Mouse (Mus musculus): ENCODE measurements at regions not wholly inside any gene's neighbourhood (a gene's known extent, or its start where the extent isn't known, plus 50 kb on each side); places are given as distances from the start of the nearest gene placed in this dataset.

GRCm38 (mm10) chr3:38397615-38397956 lies 87.1 kb downstream of the Ankrd50 start:
- intact Hi-C loops (cut with DNase I), result no loop called here

DNA sequence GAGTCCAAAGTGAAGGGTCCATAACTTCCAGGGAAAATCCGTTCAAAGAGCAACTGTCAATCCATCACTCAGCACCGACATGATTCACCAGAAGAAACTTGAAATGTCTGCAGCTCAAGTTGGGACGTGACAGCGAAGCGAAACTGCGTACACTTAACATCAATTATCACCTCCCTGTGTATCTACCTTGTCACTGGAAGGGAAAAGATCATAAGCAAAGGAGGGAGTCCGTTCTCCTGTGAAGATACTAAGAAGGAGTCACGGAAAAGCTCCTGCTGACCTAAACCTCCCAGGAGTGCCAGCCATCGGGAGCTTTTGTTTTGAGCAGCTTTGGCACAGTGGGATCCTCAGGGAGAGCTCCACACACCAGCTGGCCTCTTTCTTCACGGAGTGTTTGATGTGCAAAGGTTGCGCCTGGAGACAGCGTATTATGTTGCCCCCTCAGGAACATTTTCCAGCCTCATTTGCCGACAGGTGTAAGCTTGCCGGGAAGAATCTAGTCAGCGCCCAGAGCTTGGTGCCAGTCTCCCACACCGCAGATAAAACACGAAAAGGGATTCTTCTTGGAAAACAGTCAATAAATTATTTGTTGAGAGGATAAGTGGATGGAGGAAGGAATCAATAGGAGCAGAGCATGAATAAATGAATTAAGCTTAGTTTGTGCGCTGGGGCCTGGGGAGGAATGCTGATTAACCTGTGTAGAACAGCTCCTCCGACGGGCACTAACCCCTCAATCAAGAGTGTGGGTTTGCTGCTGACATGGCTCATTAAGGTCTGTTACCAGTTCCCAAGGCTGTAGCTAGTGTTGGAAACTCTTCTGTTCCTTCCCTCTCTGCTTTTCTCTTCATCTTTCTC lies 87.7 kb downstream of the Ankrd50 start:
- intact Hi-C loops (cut with DNase I), result no loop called here

- intact Hi-C loops (cut with DNase I), result no loop called here
These were observed 90.3 kb downstream of the Ankrd50 start for GRCm38 (mm10) chr3:38394308-38394707.

DNA sequence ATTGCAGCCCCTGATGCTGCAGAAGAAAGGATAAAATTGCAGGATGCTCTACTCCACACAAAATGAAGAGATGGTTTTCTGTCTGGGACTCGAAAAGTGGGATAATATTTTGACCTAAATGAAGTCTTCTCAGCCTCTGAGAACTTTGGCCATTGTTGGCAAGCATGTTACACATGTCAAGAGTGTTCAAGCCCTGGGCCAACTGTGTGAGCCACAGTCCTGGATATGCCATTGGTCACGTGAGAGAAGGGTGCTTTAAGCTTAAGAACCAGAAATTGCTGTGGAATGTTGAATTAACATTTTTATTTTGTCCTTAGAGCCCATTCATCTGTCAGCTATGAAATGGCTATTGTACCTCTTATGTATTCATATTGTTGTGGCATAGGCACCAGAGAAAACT lies 95.0 kb downstream of the Ankrd50 start:
- intact Hi-C loops (cut with DNase I), result no loop called here

DNA sequence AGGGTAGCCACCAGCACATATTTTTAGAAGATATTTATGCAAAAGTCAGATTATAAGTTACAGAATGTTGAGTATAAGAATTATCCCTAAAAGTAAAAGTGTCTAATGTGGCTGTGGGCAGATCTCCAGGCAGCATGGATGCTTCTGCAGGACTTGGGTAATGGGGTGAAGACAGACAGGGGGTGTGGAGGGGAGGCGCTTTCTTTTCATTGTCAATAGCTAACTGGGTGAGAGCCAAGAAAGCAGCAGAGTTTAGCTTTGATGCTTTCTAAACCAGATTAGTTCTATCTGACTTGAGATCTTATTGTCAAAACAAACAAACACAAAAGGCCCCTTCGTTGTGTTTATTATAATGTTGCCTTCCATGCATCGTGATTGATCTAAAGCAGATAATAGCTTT lies 95.7 kb downstream of the Ankrd50 start:
- intact Hi-C loops (cut with DNase I), result no loop called here

- intact Hi-C loops (cut with DNase I), result no loop called here
These were observed 101.9 kb downstream of the Ankrd50 start for GRCm38 (mm10) chr3:38382743-38383142.

DNA sequence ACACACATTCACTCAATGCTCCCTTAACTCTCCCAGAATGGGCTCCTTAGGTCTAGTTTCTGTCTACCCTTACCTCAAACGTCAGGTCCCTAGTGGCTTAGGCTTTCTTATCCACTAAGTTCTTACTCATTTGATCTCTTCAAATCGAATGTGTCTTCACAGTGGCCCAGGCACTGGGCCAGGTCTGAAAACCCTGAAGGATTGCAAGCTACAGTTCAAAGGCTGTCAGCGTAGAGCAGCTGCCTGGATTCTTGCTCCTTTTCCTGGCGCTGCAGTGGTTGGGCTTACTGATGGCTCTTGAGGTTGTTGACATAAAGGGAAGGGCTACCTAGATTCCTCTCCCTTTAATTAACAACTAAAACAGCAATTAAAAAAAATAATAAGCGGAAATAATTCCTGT lies 103.0 kb downstream of the Ankrd50 start:
- intact Hi-C loops (cut with DNase I), result no loop called here

DNA sequence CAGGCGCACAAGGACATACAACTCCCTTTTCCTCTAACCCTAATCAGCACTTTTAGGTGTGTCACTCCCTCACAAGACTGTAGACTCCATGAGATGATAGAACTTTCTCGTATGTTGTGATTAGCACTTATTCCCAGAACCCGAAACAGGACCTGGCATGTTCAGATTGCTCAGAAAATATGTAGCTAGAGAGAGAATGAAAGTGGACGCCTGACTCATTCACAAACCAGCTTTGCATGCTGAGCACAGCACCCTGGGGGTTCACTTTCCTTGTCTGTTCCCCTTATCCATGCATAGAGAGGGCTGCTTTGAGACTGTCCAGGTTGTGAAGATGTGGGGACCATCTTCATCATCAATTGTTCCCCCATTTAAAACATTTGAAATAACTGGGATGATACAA lies 111.0 kb downstream of the Ankrd50 start:
- intact Hi-C loops (cut with DNase I), result no loop called here

DNA sequence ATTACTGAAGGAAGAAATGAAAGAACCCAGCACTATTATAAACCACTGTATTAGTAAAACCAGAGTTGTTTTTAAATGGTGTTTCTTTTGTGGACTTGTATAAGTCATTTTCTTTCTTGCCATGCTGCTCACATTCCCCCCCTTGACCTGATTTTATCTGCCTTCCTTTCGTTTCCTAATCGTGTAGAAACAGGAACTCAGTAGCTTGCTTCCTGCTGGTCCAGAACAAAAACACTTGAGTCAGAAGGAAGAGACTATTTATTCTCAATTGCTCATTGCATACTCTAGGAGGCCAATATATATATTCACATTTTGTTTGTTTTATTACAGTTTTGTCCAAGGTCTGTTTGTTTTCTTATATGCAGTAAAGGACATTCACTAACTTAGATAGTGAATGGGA lies 112.9 kb downstream of the Ankrd50 start:
- intact Hi-C loops (cut with DNase I), result no loop called here

DNA sequence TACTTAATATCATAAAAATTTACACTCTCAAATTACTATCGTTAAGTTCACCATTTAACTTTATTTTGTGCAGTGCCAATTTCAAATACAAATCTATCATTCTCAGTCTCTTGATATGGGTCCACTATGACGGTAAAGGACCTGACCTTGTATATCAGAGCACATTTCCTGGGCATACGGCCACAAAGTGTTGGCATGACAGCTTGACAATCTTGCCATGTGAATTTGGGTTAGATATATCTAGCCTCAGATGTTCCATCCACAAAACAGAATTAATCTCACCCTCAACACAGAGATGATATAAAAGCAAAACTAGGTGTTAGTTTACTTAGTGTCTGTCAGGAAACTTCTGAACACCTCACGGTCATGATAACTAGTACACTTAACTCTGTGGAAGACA lies 120.8 kb downstream of the Ankrd50 start:
- intact Hi-C loops (cut with DNase I), result no loop called here

DNA sequence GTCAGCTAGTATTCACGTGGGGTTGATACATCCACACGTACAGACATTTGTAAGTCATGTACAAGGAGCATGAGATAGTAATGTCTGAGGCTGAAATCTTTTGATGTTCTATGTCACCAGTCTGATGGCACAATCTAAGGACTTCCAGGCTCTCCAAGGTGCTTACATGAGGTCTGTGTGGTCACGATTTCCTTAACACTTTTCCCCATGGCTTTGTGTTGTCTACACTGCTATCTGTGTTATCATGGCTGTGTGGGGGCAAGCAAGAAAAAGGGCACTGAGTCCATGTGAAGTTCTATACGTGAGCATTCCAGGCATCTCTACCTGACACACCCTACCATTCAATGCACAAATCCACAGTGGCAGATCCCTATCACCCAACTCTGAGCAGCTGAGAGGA lies 123.2 kb downstream of the Ankrd50 start:
- intact Hi-C loops (cut with DNase I), result no loop called here

- intact Hi-C loops (cut with DNase I), result no loop called here
These were observed 123.7 kb downstream of the Ankrd50 start for GRCm38 (mm10) chr3:38360974-38361373.

- intact Hi-C loops (cut with DNase I), result no loop called here
These were observed 124.2 kb downstream of the Ankrd50 start for GRCm38 (mm10) chr3:38360421-38360921.

DNA sequence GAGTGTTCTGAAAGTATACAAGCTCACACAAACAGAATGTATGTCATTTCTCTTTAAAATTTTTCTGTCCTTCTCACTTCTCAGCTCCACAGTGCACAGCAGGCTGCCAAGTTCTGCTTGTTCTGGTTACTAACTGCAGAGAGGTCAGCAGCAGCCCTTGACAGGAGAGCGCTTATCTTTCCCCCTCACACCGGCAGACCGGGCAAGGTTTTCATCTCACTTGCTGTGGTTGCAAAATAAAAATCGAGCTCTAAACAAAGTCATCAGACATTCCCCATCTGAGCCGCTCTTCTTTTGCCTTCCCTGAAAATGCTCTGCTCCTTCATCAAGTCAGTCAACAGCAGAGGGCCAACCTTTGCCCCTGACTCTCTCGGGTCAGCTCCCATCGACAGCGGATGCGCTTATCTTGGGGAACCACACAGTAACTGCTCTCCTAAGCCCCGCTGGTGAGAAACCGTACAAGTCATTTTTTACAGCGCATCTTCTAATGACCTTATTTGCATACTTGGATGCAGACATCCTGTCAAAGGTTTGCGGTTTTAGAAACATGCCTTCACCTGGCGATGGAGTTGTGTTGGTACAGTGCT lies 126.6 kb downstream of the Ankrd50 start:
- intact Hi-C loops (cut with DNase I), result no loop called here

- intact Hi-C loops (cut with DNase I), result no loop called here
These were observed 140.4 kb downstream of the Ankrd50 start for GRCm38 (mm10) chr3:38344283-38344682.

- intact Hi-C loops (cut with DNase I), result no loop called here
These were observed 143.0 kb downstream of the Ankrd50 start for GRCm38 (mm10) chr3:38341666-38342065.

- intact Hi-C loops (cut with DNase I), result no loop called here
These were observed 151.2 kb downstream of the Ankrd50 start for GRCm38 (mm10) chr3:38333321-38333910.

GRCm38 (mm10) chr3:38331169-38331568 lies 153.5 kb downstream of the Ankrd50 start:
- intact Hi-C loops (cut with DNase I), result no loop called here

DNA sequence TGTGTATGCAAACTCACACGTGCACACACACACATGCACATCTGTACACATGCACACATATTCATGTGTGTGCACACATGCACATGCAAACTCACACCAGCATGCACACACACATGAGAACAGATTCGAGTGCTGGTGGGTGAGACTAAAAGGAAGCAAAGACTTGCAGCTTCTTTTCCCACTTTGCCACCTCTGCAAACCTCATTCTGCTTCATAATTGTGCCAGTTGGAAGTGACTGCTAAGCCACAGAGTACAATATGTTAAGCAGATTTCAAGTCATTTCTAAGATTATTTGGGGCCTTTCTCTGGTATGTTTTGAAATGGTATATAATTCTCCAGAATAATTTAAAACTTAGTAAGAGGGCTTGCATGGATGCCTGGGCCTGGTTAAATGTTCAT lies 157.4 kb downstream of the Ankrd50 start:
- intact Hi-C loops (cut with DNase I), result no loop called here

DNA sequence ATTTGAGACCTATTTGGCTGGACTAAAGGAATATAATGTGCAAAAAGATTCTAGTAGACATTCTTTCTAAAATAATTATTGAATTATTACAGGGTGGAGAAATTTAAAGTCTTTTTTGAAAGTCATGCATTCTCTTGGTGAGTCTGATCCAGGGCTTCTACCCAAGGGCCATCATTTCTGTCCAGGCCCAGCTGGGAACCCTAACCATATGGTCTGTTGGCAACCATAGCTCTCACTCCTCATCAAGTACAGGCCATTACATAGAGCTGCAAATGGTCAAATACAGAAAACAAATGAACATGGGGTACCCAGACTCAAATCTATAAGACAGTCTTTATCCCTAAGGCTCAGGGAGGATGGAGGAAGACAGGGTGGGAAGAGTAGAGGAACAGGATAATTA lies 158.4 kb downstream of the Ankrd50 start:
- intact Hi-C loops (cut with DNase I), result no loop called here

- intact Hi-C loops (cut with DNase I), result no loop called here
These were observed 160.0 kb downstream of the Ankrd50 start for GRCm38 (mm10) chr3:38324663-38325062.

GRCm38 (mm10) chr3:38322426-38322825 lies 162.2 kb downstream of the Ankrd50 start:
- intact Hi-C loops (cut with DNase I), result no loop called here

DNA sequence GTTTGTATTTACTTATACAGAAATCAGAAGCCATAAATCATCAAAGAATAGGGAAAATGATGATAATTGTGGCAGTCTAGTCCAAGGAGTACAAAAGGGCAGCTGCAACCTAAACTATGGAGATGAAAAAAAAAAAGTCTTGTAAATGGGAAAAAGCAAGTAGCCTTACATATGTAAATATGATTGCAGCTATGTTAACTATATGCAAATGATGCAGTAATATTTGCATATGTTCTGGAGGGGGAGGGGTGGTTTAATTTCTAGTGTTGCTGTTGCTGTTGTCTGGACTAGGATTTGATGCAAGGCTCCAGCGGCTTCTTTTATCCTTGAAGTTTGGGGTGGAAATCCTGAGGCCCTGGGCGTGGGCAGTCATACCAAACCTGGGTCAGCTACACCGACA lies 163.0 kb downstream of the Ankrd50 start:
- intact Hi-C loops (cut with DNase I), result no loop called here

Data from adrenal gland (tissue).